Mouse (Mus musculus): Measurements from ENCODE around the gene Atg4d.
"Not testable (repeated sequence)": the region's sequence is repeated elsewhere in the genome, so short reads cannot be mapped to it uniquely, and the experiment has no call there.

The Atg4d gene

GRCm38 (mm10) chr9:21273520-21274228 lies 8.6 kb downstream of the Atg4d start:
- DNase-seq (ENCODE audit: low read depth, low spot score) = no peak

GRCm38 (mm10) chr9:21274336-21274735 lies 9.2 kb downstream of the Atg4d start:
- no peak for DNase-seq (ENCODE audit: low read depth, low spot score)

GRCm38 (mm10) chr9:21275013-21275710 lies 10.1 kb downstream of the Atg4d start:
- no peak for DNase-seq (ENCODE audit: low read depth, low spot score)

GRCm38 (mm10) chr9:21275727-21276126 lies 10.6 kb downstream of the Atg4d start:
- DNase-seq (ENCODE audit: low read depth, low spot score) = no peak

- no peak for DNase-seq (ENCODE audit: low read depth, low spot score)
Observed at GRCm38 (mm10) chr9:21276307-21276706, 11.2 kb downstream of the Atg4d start.

- DNase-seq (ENCODE audit: low read depth, low spot score) = no peak
Observed at GRCm38 (mm10) chr9:21277776-21278175, 12.7 kb downstream of the Atg4d start.

- DNase-seq (ENCODE audit: low read depth, low spot score) = no peak
Observed at GRCm38 (mm10) chr9:21283591-21283990, 18.5 kb downstream of the Atg4d start.

- DNase-seq (ENCODE audit: low read depth, low spot score) = no peak
Observed at GRCm38 (mm10) chr9:21283994-21284393, 18.9 kb downstream of the Atg4d start.

GRCm38 (mm10) chr9:21286753-21287152 lies 21.7 kb downstream of the Atg4d start:
- no peak for DNase-seq (ENCODE audit: low read depth, low spot score)

- peak; percentile 99 for DNase-seq (ENCODE audit: low read depth, low spot score)
Observed at GRCm38 (mm10) chr9:21287571-21288402, 22.7 kb downstream of the Atg4d start, which contains the start of gene Kri1. Gene Kri1 (minus strand): TSS chr9:21287969.

- DNase-seq (ENCODE audit: low read depth, low spot score) = no peak
Observed at GRCm38 (mm10) chr9:21288404-21289336, 23.6 kb downstream of the Atg4d start.

GRCm38 (mm10) chr9:21289337-21289671 lies 24.2 kb downstream of the Atg4d start:
- no peak for DNase-seq (ENCODE audit: low read depth, low spot score)

GRCm38 (mm10) chr9:21290589-21290988 lies 25.5 kb downstream of the Atg4d start:
- DNase-seq (ENCODE audit: low read depth, low spot score) = no peak

- DNase-seq (ENCODE audit: low read depth, low spot score) = peak; percentile 100
Observed at GRCm38 (mm10) chr9:21291022-21291787, 26.1 kb downstream of the Atg4d start, which contains the start of gene Cdkn2d. Gene Cdkn2d (minus strand): TSS chr9:21291407.

- not testable (repeated sequence) for DNase-seq (ENCODE audit: low read depth, low spot score)
Observed at GRCm38 (mm10) chr9:21291868-21292267, 26.8 kb downstream of the Atg4d start.

- no peak for DNase-seq (ENCODE audit: low read depth, low spot score)
Observed at GRCm38 (mm10) chr9:21292271-21292670, 27.2 kb downstream of the Atg4d start.

- DNase-seq (ENCODE audit: low read depth, low spot score) = no peak
Observed at GRCm38 (mm10) chr9:21299014-21299413, 33.9 kb downstream of the Atg4d start.

- no peak for DNase-seq (ENCODE audit: low read depth, low spot score)
Observed at GRCm38 (mm10) chr9:21305065-21305464, 40.0 kb downstream of the Atg4d start.

GRCm38 (mm10) chr9:21309150-21309741 lies 44.2 kb downstream of the Atg4d start:
- no peak for DNase-seq (ENCODE audit: low read depth, low spot score)

GRCm38 (mm10) chr9:21311695-21312094 lies 46.6 kb downstream of the Atg4d start:
- DNase-seq (ENCODE audit: low read depth, low spot score) = no peak
